Mouse (Mus musculus): ENCODE measurements around the gene Atp7a.
A peak's percentile ranks its signal among the peaks of the same experiment; 100 is the strongest.
"Not testable (repeated sequence)": the region's sequence is repeated elsewhere in the genome, so short reads cannot be mapped to it uniquely, and the experiment has no call there.

Gene Atp7a

DNA sequence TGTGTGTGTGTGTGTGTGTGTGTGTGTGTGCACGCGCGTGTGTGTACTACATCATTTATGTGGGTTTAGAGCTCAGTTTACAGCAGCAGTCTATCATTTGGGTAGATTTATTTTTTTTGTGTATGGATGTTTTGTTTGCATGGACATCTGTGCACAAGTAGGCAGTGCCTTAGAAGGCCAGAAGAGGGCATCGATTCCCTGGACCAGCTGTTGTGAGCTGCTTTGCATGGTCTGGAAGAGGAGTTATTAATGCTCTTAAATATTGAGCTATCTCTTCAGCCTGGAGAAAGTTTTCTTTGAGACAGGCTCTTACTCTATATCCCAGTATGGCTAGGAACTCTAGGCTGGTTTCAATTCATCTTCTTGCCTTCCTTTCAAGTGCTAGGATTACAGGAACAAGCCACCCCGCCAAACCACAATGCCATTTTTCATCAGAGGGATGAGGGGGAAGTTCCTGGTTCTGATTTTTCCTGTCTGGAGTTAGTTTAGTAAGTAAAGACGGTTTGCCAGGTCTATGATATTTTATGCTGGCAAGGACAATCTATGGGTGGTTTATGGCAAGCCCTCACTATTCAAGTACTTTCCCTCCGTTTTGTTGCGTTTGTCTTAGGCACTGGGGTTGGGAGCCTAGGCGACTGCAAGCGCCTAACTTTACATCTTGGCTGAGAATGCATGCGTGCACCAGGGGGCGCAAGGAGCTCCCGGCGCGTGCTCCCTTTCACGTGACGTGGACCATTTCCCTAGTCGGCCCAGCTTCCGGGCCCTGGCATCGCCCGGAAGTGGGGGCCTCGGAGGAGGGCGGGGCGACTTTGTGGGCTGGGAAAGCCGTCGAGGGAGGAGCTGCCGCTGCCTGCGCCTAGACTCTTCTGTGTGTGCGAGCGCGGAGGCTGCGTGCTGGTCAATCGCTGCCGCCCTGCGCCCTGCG lies at the start of gene Atp7a:
Gene Atp7a (plus strand): TSS at position 859 of the 925 bp plus-strand sequence.
- DNase-seq (ENCODE audit: low spot score), result peak; percentile 85

DNA sequence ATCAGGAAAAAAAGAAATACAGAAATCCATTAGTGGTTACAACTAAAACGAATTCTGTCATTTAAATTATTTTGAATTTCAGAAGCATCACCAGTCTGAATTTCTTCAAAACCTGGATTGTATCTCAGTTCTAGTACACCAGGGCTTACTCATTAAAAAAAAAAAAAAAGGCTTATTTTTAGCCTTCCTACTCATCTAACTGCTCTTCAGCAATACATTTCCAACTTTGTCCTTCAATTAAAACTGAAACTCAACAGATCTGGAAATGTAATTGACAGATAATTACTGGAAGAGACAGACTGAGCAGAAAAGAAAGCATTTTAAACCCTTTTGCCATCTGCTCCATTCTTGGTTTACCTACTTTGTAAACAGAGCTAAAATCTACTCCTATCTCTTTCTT lies 25.5 kb upstream of the Atp7a start:
- DNase-seq (ENCODE audit: low spot score), result no peak

DNA sequence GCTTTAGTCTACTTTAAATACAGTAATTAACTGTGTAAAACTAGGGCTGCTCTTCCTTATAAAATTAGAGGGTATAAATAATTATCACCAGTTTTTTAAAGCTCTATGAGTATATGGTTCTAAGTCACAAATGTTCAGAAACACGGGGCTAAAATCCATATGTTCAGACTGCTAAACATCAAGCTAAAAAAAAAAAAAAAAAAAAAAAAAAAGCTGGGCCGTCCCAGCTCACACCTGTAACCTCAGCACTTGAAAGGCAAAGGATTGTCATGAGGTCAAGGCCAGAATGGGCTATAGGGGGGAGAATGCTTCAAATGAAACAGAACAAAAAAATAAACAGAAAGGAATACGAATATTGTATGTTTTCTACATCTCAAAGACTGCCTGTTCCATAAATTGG lies 16.3 kb upstream of the Atp7a start:
- DNase-seq (ENCODE audit: low spot score), result no peak

DNA sequence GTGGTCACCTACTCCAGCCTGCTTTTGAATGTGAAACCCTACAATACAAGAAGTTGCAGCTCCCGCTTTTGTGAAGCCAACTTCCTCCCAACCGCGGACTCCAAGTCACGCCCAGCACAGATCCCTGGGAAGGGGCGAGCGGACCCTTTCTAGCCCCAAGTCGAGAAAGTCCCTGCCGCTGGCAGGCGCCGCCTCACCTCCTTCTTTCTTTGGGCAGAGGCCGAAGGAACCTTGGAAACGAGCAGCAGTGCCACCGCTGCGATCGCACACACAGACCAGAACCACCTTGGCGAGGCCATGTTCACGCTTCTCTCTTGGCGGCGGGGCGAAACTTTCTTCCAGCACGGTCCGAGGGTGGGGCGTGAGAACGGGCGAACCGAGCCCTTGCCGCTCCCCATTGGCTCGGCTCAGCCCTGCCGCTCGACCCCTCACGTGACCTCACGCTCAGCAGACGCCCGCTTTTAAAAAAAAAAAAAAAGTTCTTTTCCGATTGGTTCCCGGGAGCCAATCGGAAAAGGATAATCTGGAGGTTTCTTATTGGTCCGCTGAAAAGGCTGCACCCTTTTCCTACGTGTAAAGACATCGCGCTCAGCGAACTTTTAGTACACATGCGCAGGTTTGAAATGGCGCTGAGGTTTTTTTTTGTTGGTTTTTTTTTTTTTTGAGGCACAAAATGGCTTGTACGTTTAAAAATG lies 15.5 kb upstream of the Atp7a start, which contains the start of gene Magt1:
Gene Magt1 (minus strand): TSS at position 442 of the 695 bp plus-strand sequence.
- peak; percentile 76 for DNase-seq (ENCODE audit: low spot score)

DNA sequence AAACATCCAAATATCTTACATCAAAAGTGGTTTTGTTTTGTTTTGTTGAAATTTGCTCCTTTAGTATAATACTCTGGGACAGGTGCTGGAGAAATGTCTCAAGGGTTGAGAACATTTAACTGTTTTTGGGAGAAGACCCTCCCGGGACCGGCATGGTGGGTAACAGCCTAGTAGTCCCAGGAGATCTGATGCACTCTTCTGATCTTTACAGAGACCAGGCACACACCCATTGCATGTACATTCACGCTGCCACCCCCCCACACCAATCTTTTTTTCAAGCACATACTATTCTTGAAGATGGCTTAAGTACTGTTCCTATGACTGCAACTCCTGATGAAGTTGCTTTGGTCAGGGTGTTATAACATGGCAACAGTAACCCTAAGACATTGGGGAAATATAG lies 14.5 kb upstream of the Atp7a start:
- DNase-seq (ENCODE audit: low spot score), result no peak

DNA sequence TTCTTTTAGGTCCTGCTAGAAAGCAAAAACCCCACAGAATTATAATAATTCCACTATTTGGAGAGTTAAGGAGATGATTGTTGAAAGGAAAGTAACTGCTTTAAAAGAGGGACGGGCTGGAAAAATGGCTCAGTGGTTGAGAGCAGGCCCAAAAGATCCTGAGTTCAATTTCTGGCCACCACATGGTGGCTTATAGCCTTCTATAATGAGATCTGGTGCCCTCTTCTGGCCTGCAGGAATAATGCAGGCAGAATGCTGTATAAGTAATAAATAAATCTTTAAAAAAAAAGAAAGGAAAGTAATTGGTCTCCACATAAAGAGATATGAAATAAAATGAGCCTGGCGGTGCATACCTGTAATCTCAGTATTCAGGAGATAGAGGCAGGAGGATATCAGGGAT lies 13.9 kb upstream of the Atp7a start:
- DNase-seq (ENCODE audit: low spot score), result no peak

DNA sequence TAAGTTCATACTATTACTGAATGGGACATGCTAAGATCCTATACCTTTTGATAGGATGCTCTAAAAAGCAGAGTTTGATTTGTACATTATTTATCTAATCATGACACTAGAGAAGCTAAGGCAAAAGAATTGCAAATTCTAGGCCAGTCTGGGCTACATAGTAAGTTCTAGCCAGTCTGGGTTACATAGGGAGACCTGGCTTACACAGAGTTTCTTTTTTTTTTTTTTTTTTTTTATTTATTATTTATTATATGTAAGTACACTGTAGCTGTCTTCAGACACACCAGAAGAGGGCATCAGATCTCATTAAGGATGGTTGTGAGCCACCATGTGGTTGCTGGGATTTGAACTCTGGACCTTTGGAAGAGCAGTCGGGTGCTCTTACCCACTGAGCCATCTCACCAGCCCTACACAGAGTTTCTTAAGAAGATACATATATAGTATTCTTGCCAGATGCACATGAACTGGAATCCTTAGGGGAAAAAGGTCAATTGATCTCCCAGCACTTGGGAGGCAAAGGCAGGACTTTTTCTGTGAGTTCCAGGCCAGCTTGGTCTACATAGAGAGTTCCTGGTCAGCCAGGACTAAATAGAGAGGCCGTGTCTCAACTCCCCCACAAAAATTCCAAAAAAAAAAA lies 12.2 kb upstream of the Atp7a start:
- not testable (repeated sequence) for DNase-seq (ENCODE audit: low spot score)

DNA sequence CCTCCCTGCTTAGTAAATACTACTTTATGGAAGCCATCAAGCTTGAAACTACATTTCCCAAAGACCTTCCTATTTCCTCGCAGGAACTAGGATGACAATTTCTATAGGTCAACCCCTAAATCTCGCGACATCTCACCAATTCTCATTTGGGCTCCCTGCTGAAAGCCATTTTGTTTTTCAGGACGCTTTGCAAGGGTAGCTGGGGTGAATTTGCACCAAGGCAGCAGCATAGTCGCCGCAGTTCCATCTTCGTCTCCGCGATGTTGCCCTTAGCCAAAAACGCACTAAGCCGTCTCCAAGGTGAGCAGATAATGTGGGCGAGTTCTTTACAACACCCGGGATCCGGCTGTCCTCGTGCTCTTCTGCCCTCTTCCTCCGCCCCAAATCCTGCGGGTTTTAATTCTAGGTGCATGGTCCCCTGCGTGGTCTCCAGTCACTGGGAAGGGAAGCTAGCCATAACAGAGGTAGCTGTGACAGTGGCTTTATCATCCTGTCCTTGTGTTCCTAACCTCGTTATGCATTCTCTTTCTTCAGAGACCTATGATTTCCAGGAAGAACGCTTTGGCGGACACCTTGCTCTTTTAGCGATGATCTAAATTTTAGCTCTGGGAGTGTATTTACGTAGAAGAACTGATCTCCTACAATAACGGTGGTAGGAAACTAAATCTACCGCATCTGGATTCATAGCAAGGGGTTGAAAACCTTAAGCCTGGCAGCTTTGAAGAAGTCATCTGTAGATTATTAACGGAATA lies 11.3 kb upstream of the Atp7a start, which contains the start of gene Cox7b:
Gene Cox7b (plus strand): TSS at position 130 of the 752 bp plus-strand sequence.
- peak; percentile 61 for DNase-seq (ENCODE audit: low spot score)

DNA sequence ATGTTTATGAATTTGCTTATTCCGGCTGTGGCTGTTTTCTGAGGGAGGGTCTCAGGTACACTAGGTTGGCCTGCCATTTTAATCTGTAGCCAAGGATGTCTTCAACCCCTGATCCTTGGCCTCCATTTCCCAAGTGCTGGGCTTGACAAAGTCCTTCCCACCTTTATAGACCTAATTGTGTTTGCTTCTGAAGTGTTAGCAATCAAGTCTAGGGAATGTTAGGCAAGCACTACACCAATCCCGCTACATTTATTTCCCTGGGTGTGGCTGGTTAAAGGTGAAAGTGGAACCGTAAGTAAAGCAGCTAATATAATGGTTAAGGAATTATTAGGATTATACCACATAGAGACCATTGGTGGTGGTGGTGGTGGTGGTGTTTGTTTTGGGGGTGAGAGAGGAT lies 10.0 kb upstream of the Atp7a start:
- no peak for DNase-seq (ENCODE audit: low spot score)

DNA sequence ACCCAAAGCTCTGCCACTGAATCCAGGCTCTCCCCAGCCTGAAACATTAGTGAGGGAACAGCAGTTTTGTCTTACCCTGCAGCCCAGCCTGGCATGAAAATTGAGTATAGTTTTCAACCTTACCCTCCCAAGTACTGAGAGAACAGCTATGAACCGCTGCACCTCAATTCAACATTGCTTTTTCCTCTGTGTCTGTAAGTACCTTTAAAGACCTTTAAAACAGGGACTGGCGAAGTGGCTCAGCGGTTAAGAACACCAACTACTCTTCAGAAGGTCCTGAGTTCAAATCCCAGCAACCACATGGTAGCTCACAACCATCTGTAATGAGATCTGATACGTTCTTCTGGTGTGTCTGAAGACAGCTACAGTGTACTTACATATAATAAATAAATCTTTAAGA lies 9.6 kb upstream of the Atp7a start:
- DNase-seq (ENCODE audit: low spot score), result no peak

DNA sequence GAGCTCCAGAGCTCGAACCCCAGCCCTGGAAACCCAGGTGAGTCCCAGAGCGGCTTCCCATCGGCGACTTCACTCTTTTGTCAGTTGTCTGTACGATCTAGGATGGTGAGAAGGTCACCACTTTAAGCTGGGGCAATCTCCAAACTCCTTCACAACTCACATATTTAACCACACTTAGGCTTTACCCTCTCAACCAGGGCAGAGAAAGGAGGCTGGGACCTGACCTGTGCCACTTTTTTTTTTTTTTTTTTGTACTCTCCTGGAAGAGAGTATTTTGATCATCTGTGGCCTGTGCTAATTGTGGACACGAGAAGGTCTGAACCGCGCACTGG lies 233 bp downstream of the Atp7a start:
- DNase-seq (ENCODE audit: low spot score), result no peak

DNA sequence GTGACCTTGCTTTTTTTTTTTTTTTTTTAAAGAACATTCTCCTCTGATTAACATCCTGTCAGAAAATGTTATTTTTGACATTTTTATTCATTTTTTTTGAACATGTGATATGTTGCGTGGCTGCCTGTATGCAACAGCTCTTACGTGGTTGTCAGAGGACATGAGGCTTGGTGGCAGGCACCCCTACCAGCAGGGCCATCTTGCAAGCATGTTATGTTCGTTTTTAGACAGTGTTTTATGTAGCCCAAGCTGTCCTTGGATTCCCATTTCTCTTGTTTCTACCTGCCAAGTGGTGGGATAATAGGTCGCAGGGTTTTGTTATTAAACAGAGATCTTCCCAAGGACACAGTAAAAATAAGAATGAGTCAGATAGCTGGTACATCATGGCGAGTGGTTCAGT lies 3.1 kb downstream of the Atp7a start:
- no peak for DNase-seq (ENCODE audit: low spot score)

DNA sequence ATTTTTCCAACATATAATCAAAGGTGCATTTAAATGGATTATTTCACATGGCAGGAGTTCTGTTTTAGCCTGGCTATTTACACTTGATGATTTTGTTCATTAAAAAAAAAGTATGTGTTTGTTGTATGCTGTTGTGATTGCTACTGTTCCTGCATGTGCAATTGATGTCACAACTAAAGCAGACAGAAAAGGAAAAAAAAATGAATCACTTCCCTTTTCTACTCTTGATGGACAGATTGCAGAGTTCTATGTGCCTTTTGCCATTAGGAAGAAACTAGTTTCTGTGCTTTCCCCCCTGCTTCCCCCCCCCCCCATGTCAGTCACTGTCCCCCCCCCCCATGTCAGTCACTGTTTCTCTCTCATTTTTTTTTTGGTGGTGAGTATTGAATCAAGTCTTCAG lies 4.0 kb downstream of the Atp7a start:
- DNase-seq (ENCODE audit: low spot score), result no peak

DNA sequence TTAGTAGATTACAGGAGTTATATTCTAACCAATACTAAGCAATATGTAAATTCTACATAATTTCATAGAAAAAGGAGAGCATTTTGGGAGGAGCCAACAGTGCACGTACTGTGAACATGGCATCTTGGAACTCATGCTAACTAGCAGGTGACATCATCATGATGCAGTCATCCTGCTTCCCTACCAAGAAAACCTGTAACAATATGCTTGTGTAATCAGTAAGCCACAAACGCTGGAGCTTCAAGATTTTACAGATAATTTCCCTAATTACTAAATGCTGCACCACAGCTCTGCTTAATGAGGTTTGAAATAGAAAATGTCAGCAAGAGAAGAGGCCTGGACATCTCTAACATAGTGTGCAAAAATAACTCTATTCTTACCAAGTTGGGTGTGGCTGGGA lies 8.7 kb downstream of the Atp7a start:
- no peak for DNase-seq (ENCODE audit: low spot score)

DNA sequence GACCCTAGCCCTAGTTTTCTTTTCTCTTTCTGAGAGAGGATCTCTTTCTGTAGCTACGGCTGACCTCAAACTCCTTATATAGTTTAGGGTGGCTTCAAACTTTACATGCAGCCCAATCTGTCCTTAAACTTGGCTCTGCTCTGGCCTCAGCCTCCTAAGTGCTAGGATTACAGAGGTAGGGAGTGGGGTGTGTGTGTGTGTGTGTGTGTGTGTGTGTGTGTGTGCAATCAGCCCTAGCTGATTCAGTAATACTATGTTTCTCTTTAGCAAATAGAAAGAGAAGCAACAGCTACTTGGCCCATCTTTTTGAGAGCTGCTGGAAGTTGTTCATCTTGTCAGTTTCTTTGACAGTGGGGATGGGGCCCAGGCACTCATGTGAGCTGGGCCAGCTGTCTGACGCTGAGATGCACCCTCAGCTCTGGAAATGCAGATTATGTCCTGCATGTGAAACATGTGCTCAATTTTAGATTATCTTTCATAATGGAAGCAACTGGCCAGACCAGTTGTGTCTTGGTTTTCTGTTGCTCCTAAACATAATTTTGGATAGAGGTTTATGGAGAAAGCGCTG lies 10.2 kb downstream of the Atp7a start:
- DNase-seq (ENCODE audit: low spot score), result no peak

DNA sequence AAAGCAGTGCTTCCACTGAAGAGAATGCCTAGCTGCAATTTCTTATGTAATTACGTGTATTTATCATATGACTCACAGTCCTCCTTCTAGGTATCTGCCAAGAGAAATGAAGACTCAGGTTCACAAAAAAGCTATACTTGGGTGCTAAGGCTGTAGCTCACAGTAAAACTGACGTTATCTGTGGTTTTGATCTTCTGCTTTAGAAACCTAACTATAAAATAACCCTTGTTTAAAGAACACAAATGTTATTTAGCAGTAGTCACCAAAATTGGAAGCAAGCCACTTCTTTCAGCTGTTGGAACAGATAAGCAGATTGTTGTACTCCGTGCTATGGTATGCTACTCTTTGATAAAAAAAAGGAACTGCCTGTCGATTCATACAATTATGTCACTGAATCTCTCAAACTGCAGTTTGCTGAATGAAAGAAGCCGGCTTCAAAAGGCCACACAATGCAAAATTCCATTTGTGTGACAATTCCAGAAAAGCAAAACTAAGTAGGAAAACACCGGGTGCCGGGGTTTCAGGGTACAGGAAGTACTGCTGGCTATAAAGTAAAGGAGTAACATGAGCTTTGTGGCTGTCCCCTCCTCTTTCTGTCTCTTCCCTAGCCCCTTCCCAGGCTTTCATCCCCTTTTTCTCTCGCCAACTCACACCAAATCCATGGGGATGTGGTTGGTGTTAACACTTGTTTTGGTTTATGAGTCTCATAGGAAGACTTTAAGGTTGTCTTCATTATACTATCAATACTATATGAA lies 17.0 kb downstream of the Atp7a start:
- DNase-seq (ENCODE audit: low spot score), result no peak

DNA sequence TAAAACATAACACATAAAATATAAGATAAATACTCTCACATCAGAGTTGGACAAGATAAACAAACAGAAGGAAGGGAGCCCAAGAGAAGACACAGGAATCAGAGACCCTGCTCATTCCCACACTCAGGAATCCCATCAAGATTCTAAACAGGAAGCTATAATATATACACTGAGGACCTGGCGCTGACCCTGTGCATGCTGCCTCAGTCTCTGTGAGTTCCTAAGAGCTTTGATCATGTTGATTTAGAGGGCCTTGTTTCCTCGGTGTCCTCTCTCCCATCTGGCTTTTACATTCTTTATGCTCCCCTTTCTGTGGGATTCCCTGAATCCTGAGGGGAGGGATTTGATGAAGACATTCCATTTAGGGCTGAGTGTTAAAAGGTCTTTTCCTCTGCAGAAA lies 18.4 kb downstream of the Atp7a start:
- no peak for DNase-seq (ENCODE audit: low spot score)

DNA sequence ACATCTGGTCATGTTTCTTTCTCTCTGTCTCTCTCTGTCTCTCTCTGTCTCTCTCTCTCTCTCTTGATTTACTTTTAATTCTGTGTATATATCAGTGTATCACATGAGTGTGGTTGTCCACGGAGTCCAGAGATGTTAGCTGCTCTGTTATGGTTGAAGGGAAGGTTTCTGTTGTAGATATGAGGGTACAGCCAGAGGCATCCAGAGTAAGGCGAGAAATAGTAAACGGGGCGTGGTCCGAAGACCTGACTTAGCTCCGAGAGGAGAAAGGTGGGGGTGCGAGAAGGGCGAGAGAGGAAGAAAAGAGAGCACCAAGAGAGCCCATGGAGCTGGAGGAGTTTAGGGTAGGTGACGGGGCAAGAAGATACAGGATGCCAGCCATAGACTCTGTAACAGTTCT lies 18.9 kb downstream of the Atp7a start:
- no peak for DNase-seq (ENCODE audit: low spot score)

DNA sequence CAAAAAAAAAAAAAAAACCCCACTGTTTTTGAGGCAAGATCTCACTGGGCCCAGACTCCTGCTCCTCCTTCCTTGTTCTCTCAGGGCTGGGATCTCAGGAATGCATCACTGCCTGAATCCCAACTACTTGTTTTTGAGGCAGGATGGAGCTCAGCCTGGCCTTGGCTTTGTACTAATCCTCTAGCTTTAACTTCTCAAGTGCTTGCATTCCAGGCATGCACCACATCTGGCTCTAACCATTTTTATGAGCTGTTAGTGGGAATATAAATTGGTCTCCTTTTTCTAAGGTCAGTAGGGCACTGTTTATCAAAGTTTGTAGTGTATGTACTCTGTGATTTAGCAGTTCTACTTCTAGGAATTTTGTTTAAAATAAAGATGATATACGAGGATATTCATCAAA lies 21.1 kb downstream of the Atp7a start:
- DNase-seq (ENCODE audit: low spot score), result no peak

DNA sequence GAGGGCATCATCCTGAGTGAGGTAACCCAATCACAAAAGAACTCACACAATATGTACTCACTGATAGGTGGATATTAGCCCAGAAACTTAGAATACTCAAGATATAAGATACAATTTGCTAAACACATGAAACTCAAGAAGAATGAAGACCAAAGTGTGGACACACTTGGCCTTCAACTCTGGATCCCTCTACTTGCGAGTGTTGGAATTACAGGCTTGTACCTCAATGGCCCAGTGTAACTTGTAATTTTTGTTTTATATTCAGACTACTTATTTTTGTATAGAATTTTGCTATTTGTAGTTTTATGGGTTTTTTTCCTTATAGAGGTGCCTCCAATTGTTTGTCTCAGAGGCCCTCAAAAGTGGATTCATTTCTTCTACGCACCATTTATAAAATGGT lies 50.8 kb downstream of the Atp7a start:
- DNase-seq (ENCODE audit: low spot score), result not testable (repeated sequence)

DNA sequence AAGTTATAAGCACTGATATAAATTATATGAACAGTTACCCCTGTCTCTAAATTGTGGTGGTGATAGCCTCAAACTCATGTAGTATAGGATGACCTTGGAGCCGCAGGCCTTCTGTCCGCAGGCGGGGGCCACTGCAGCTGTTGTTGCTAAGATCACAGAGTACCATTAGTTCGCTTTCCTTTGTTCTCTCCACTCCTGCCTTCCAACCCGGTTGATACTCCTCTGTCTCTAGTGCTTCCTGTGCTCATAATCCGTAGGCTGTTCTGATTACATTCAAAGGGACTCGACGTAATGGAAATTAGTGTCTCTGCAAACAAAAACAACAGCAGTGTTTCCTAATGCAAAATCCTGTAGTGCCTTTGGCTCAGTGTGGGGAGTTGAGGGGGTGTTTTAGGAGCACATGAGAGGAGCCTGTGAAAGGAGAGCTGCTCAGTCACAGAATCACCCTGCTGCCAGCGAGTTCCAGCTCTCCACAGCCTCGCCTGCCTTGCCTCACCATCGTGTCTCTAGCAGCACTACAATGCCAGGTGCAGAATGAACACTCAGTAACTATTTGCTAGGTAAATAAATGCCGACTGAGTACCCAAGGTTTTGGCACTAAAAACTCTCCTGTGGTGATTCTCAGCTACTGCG lies 53.9 kb downstream of the Atp7a start:
- DNase-seq (ENCODE audit: low spot score), result no peak
